Mouse (Mus musculus) embryonic facial prominence, embryonic 13.5 days (tissue): ENCODE results near the gene Ano1. TPM values are rescaled to one million over a fixed set of nuclear protein-coding genes. Genes with fewer than 3 reads are reported as not detected.

Experiments used
- ATAC-seq: fragments of 200-750 bp; cut with Nextera tagmentation; 2 replicates; pipeline ENCODE4 v1.8.0; 2017; ENCODE audit warnings: low read depth; ENCODE audit not compliant: insufficient number of reproducible peaks, insufficient read depth, low FRiP score, low TSS enrichment
- H3K27ac ChIP-seq: fragments of 300-500 bp; sonication (generic); 2 replicates; pipeline ENCODE4 v1.5.1; 2015; ENCODE audit warnings: moderate library complexity, mild to moderate bottlenecking, inconsistent platforms
- H3K27me3 ChIP-seq: fragments of 300-500 bp; sonication (generic); 2 replicates; pipeline ENCODE4 v1.6.1; 2015; ENCODE audit warnings: mild to moderate bottlenecking, inconsistent platforms
- H3K36me3 ChIP-seq: fragments of 300-500 bp; sonication (generic); 2 replicates; pipeline ENCODE4 v1.6.1; 2015; ENCODE audit warnings: mild to moderate bottlenecking, inconsistent platforms
- H3K4me1 ChIP-seq: fragments of 300-500 bp; sonication (generic); 2 replicates; pipeline ENCODE4 v1.6.1; 2015; ENCODE audit warnings: inconsistent platforms
- H3K4me2 ChIP-seq: fragments of 300-500 bp; sonication (generic); 2 replicates; pipeline ENCODE4 v1.6.1; 2015; ENCODE audit warnings: moderate library complexity, mild to moderate bottlenecking, inconsistent platforms
- H3K4me3 ChIP-seq: fragments of 300-500 bp; sonication (generic); 2 replicates; pipeline ENCODE4 v1.5.1; 2015; ENCODE audit warnings: mild to moderate bottlenecking, inconsistent platforms
- H3K9ac ChIP-seq: fragments of 300-500 bp; sonication (generic); 2 replicates; pipeline ENCODE4 v1.6.1; 2015; ENCODE audit warnings: mild to moderate bottlenecking, inconsistent platforms
- H3K9me3 ChIP-seq: fragments of 300-500 bp; sonication (generic); 2 replicates; pipeline ENCODE4 v1.6.1; 2016; ENCODE audit warnings: inconsistent platforms
- WGBS: fragments of 180-500 bp; shearing (Covaris S2); methylation state at CpG from one replicate; pipeline ENCODE4 v1.1.7; 2015; ENCODE audit warnings: mixed read lengths; 5-methylcytosine and 5-hydroxymethylcytosine counted together
- polyA plus RNA-seq: library from polyadenylated mRNA; unstranded; fragments of >200 nt; fragmentation: Nextera tagmentation; extraction: Ambion mirVana; gene quantifications from 2 replicates; pipeline ENCODE4 v1.2.1, GENCODE M21; 2015

Gene Ano1
- polyA plus RNA-seq, 1 experiment from 2014 or later = 12.8 TPM

DNA sequence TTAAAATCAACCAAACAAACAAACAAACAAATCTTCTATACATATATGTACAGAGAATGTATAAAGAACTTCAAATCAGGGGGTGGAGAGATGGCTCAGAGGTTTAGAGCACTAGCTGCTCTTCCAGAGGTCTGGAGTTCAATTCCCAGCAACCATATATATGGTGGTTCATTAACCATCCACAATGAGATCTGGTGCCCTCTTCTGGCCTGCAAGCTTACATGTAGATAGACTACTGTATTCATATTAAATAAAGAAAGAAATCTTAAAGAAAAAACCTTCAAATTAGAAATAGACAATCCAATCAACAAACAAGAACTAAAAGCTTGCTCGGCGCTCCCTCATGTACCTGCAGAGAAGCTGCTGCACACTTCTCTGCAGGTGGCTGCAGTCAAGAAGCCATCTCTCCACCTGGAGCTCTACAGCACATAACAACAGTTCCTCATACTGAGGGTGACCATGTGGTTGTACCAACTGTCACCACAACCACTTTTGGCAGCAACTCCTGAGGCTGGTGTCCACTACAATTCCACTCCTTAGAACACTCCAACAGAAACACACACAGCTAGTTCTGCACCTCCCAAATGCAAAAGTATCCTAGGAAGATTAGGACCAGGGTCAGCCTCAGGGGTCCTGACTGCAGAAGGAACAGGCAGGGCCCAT, 201.7 kb downstream of the Ano1 start:
- no peak for ATAC-seq
- no peaks in the 10 kb centered on the region for H3K27me3 ChIP-seq
- H3K4me2 ChIP-seq = no peak overlapping the region
- no peak overlapping the region for H3K9ac ChIP-seq
- H3K36me3 ChIP-seq = peaks cover 58% of the 10 kb centered on the region
- peaks cover 22% of the 10 kb centered on the region for H3K4me1 ChIP-seq
- H3K4me3 ChIP-seq = no peak overlapping the region
- H3K27ac ChIP-seq = no peak overlapping the region
- no peaks in the 10 kb centered on the region for H3K9me3 ChIP-seq
- WGBS = 100% methylated on average over 2 of the region's 2 CpGs

DNA sequence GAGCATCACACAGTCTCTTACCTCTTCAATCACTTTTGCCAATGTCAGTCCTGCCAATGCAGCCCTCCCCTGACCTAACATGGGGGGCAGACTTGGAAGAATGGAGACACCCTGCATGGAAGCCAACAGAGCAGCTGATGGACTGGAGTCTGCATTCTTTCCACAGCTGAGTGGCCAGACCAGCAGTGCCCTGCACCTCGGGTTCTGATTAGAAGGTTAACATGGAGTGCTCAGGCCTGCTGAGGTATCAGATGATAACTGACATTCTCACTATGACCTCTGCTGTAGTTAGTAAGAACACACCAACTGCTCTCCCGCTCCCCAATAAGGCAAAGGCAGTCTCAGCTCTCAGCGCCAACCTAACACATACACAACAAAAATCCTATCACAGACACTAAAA, 206.5 kb downstream of the Ano1 start:
- no peaks in the 10 kb centered on the region for H3K4me1 ChIP-seq
- no peak for ATAC-seq
- H3K27ac ChIP-seq = no peak overlapping the region
- no peak overlapping the region for H3K4me3 ChIP-seq
- 90% methylated on average over 3 of the region's 3 CpGs for WGBS
- H3K36me3 ChIP-seq = peaks cover 37% of the 10 kb centered on the region
- H3K27me3 ChIP-seq = no peaks in the 10 kb centered on the region
- H3K9ac ChIP-seq = no peak overlapping the region
- no peaks in the 10 kb centered on the region for H3K9me3 ChIP-seq
- no peak overlapping the region for H3K4me2 ChIP-seq

DNA sequence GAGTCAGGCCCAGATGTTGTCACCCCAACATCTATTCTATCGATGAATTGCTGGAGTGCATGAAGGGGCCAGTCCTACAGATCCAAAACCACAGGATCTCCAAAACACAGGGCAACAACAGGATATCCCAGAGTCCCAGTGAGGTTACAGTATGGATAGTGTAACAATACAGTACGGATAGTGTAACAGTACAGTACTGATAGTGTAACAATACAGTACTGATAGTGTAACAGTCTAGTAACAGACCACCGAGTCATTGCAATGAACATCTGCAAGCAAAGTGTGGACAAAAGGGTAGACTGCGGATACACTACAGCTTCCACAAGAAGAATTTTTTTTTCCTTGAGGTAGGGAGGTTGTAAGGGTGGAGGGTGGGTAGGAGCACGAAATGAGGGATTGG, 210.4 kb downstream of the Ano1 start:
- H3K9ac ChIP-seq = no peak overlapping the region
- peaks cover 11% of the 10 kb centered on the region for H3K36me3 ChIP-seq
- 93% methylated on average over 5 of the region's 5 CpGs for WGBS

DNA sequence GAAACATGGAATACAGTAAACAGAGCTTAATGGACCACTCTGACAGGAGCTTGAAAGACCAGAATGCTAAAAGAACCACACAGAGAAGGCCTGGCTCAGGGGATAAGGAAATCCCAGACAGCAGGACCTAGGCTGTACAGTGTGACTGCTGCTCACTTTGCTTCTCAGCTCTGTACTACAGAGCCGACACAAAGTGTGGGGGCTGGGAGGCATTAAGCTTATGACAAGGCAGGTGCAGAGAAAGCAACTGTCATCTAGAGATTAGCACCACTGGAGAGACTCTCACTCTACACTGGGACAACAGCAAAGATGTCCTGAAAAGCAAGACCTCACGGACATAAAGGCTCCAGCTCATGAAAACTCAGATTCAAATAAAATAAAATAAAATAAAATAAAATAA, 212.6 kb downstream of the Ano1 start:
- no peak overlapping the region for H3K4me2 ChIP-seq
- H3K4me3 ChIP-seq = no peak overlapping the region
- no peak overlapping the region for H3K9ac ChIP-seq
- H3K27me3 ChIP-seq = no peaks in the 10 kb centered on the region
- peaks cover 33% of the 10 kb centered on the region for H3K4me1 ChIP-seq
- 81% methylated on average over 2 of the region's 2 CpGs for WGBS
- H3K9me3 ChIP-seq = no peaks in the 10 kb centered on the region
- H3K27ac ChIP-seq = no peak overlapping the region
- 0 out of 2 replicates have a peak, but pooled peaks cover 4% of the 10 kb centered on the region for H3K36me3 ChIP-seq
- ATAC-seq = no peak

More for the DNA sequence above, 210.4 kb downstream of the Ano1 start:
- no peak overlapping the region for H3K4me2 ChIP-seq
- H3K9me3 ChIP-seq = no peaks in the 10 kb centered on the region
- ATAC-seq = no peak
- peaks cover 21% of the 10 kb centered on the region for H3K4me1 ChIP-seq
- no peaks in the 10 kb centered on the region for H3K27me3 ChIP-seq
- H3K27ac ChIP-seq = no peak overlapping the region
- no peak overlapping the region for H3K4me3 ChIP-seq

Other genes with a start within 250 kb of the Ano1 start
- 40.6 and 46.1 TPM in 2 replicates for gene Ppfia1, start 198.2 kb downstream of the Ano1 start, polyA plus RNA-seq
- gene Fadd, start 169.5 kb downstream of the Ano1 start, polyA plus RNA-seq = 9.6 and 10.0 TPM in 2 replicates
- 0.55 and 1.2 TPM in 2 replicates for gene Fgf3, start 86.1 kb upstream of the Ano1 start, polyA plus RNA-seq
- gene Fgf4, start 95.4 kb upstream of the Ano1 start, polyA plus RNA-seq = 0.18 TPM in 1 of 2 replicates, not detected in the other
- 0.80 and 1.3 TPM in 2 replicates for gene Fgf15, start 144.6 kb upstream of the Ano1 start, polyA plus RNA-seq
- 26.2 and 27.1 TPM in 2 replicates for gene LTO1, start 163.1 kb upstream of the Ano1 start, polyA plus RNA-seq
- 127 and 136 TPM in 2 replicates for gene Ccnd1, start 188.0 kb upstream of the Ano1 start, polyA plus RNA-seq